Mouse (Mus musculus): ENCODE data around the gene Hist1h2ad. TPM values are rescaled to one million over a fixed set of nuclear protein-coding genes. Genes with fewer than 3 reads are reported as not detected.
"Not testable (repeated sequence)": the region's sequence is repeated elsewhere in the genome, so short reads cannot be mapped to it uniquely, and the experiment has no call there.

The Hist1h2ad gene
- polyA plus RNA-seq, 1 experiment from 2014 or later, result 2.1 TPM

DNA sequence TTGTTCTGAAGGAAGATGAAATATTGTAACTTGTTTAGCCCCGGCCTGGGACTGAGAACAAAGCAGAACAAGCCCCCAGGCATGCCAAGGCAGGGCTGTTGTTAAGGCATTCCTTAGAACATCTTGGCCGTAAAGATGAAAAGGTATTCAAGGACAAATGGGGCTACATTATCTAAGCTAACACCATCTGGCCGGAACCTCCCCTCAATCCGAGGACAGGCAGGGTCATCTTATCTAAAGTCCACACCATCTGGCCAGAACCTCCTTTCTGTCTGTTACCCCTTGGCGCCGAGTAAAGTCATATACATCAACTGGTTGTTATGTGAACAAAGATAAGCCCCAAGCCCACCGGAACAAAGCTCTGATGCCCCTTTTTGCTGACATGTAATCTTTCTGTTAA, 17.7 kb downstream of the Hist1h2ad start:
- 79% methylated on average over 7 of the region's 7 CpGs for WGBS
- H3K4me1 ChIP-seq (ENCODE audit: control insufficient read depth, insufficient read depth, low read length); H3K9me3 ChIP-seq (replicated peaks; ENCODE audit: control insufficient read depth, low read length); H3K36me3 ChIP-seq (replicated peaks; ENCODE audit: control insufficient read depth, insufficient read depth, low read depth, low read length); DNase-seq (ENCODE audit: low spot score); H3K27ac ChIP-seq (replicated peaks; ENCODE audit: low read depth, low read length); H3K27me3 ChIP-seq (ENCODE audit: control insufficient read depth, insufficient read depth, low read length); H3K9ac ChIP-seq (replicated peaks; ENCODE audit: low read length); H3K4me2 ChIP-seq (ENCODE audit: low read depth, low read length); ATAC-seq (replicated peaks; ENCODE audit: insufficient number of reproducible peaks, low FRiP score, low TSS enrichment, low read depth); H3K4me3 ChIP-seq (ENCODE audit: low read depth, low read length): not testable (repeated sequence)

DNA sequence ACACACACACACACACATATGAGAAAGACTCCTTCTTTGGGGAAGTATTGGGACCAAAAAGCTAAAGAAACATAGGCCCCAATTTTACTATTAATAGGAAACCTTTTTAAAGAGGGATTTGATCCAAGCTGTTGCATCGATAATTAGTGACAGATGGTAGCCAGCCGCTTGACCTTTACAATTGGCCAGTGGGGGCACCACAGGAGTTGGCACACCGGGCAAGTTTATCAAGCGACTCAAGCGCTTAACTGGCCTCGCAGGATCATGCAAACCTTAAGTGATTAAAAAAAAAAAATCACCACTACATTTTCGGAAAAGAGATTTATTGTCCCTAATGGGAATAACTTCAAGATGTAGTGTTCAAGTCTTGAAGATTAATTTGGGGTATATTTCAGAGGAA, 18.4 kb downstream of the Hist1h2ad start:
- no peak for ATAC-seq (replicated peaks; ENCODE audit: insufficient number of reproducible peaks, low FRiP score, low TSS enrichment, low read depth)
- no peak overlapping the region for H3K4me2 ChIP-seq (ENCODE audit: low read depth, low read length)
- H3K27me3 ChIP-seq (ENCODE audit: control insufficient read depth, insufficient read depth, low read length), result no peaks in the 10 kb centered on the region
- H3K27ac ChIP-seq (replicated peaks; ENCODE audit: low read depth, low read length), result no peak overlapping the region
- no peak overlapping the region for H3K4me3 ChIP-seq (ENCODE audit: low read depth, low read length)
- WGBS, result 72% methylated on average over 7 of the region's 7 CpGs
- H3K36me3 ChIP-seq (replicated peaks; ENCODE audit: control insufficient read depth, insufficient read depth, low read depth, low read length), result no peaks in the 10 kb centered on the region
- H3K9ac ChIP-seq (replicated peaks; ENCODE audit: low read length), result no peak overlapping the region
- no peaks in the 10 kb centered on the region for H3K9me3 ChIP-seq (replicated peaks; ENCODE audit: control insufficient read depth, low read length)
- peak; percentile 15 for DNase-seq (ENCODE audit: low spot score)
- H3K4me1 ChIP-seq (ENCODE audit: control insufficient read depth, insufficient read depth, low read length), result no peaks in the 10 kb centered on the region

DNA sequence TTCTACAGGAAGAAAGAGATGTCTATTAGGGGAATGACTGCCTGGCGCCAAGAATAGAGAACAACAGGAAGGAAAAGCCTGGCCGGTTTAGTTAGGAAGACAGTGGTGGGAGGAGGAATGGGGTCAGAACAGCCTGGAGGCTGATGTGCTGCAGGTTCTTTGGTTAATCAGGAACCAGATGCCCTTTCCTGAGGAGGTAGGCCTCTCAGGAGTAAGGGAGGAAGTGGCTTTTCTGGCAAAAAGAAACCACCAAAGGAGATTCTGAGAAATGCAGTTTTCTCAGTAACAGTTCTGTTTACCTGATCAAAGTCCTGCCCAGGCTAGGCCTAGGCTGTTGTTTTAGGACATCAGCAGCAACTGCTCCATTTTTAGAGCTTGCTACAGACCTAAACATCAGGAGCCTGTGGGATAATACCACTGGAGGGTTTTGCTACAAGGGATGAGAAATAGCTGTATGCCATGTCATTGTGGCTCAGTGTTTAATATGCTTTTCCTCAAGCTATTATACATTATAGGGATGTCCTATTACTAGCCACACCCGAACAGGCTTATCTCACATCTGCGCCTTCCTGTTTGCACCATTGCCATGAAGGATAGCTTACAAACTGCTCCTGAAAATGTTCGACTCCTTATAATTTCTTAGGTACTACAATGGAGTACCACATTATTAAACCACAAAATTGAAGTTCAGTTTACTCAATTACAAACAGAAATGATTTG, 19.0 kb downstream of the Hist1h2ad start:
- 63% methylated on average over 5 of the region's 5 CpGs for WGBS
- H3K27me3 ChIP-seq (ENCODE audit: control insufficient read depth, insufficient read depth, low read length), result no peaks in the 10 kb centered on the region
- no peaks in the 10 kb centered on the region for H3K9me3 ChIP-seq (replicated peaks; ENCODE audit: control insufficient read depth, low read length)
- no peaks in the 10 kb centered on the region for H3K4me1 ChIP-seq (ENCODE audit: control insufficient read depth, insufficient read depth, low read length)
- no peak overlapping the region for H3K9ac ChIP-seq (replicated peaks; ENCODE audit: low read length)
- peak; percentile 12 for DNase-seq (ENCODE audit: low spot score)
- H3K4me2 ChIP-seq (ENCODE audit: low read depth, low read length), result no peak overlapping the region
- 0 out of 2 replicates have a peak overlapping the region, but pooled peaks have one; percentile 16 for H3K27ac ChIP-seq (replicated peaks; ENCODE audit: low read depth, low read length)
- no peak for ATAC-seq (replicated peaks; ENCODE audit: insufficient number of reproducible peaks, low FRiP score, low TSS enrichment, low read depth)
- H3K4me3 ChIP-seq (ENCODE audit: low read depth, low read length), result no peak overlapping the region
- no peaks in the 10 kb centered on the region for H3K36me3 ChIP-seq (replicated peaks; ENCODE audit: control insufficient read depth, insufficient read depth, low read depth, low read length)

DNA sequence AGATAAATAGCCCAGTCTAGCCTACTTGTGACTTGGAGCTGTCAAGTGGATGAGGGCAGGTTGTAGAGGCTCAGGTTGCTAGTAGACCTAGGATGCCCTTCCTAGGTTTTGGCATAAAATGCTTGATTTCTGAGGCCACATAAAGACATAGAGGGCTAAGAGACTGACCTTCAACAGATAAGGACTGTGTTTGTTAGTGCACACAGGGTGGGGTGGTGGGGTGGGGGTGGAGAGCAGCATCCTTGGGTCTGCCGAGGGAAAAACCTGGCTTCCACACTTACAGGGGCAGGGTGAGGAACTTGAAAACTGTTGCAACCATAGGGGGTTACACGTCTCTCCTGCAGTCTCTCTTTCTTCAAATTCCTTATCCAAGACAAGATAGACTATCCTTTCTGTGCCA, 21.0 kb downstream of the Hist1h2ad start:
- Histone ChIP-seq H3K4me3 (ENCODE audit: low read depth, low read length) (no peak overlapping the region), H3K9me3 (replicated peaks; ENCODE audit: control insufficient read depth, low read length) (no peaks in the 10 kb centered on the region), H3K9ac (replicated peaks; ENCODE audit: low read length) (no peak overlapping the region), H3K4me2 (ENCODE audit: low read depth, low read length) (no peak overlapping the region), H3K4me1 (ENCODE audit: control insufficient read depth, insufficient read depth, low read length) (no peaks in the 10 kb centered on the region), H3K27me3 (ENCODE audit: control insufficient read depth, insufficient read depth, low read length) (no peaks in the 10 kb centered on the region), H3K36me3 (replicated peaks; ENCODE audit: control insufficient read depth, insufficient read depth, low read depth, low read length) (no peaks in the 10 kb centered on the region), H3K27ac (replicated peaks; ENCODE audit: low read depth, low read length) (no peak overlapping the region)
- DNase-seq (ENCODE audit: low spot score) (no peak), ATAC-seq (replicated peaks; ENCODE audit: insufficient number of reproducible peaks, low FRiP score, low TSS enrichment, low read depth) (no peak)
- WGBS, result 75% methylated on average over 2 of the region's 2 CpGs

DNA sequence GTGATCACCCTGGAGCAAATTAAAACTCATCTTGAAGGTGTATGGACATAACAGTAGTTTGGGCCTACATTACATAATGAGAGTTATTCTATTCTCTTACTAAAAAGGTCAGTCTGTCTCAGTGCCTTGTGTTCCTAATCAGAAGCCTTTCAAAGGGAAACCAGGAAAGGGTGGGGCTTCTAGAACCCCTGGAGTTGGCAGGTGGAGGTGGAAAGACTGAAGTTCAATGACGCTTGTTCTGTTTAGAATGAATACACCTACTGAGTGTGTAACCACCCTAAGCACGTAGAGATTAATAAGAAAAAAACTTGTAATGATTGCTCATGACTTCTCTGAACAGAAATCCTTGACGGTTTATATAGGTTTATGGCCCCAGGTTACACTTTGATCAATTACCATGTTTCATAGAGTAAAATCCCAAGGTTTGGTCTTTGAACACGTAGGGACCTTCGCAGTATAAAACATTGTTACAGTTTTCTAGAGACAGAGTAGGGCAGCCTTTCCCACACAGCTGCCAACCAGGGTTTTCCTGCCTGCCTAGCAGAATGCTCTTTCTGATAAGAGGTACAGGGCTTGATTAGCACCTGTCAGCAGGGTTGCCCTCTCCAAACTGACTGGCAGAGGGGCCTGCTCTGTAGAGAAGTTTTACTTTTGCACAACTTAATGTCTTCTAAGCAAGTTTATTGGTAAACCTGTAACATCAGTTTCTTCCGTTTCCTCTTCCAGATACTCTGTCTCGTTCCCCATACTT, 21.6 kb downstream of the Hist1h2ad start:
- Histone ChIP-seq H3K36me3 (replicated peaks; ENCODE audit: control insufficient read depth, insufficient read depth, low read depth, low read length) (no peaks in the 10 kb centered on the region), H3K27me3 (ENCODE audit: control insufficient read depth, insufficient read depth, low read length) (no peaks in the 10 kb centered on the region), H3K9ac (replicated peaks; ENCODE audit: low read length) (no peak overlapping the region), H3K4me3 (ENCODE audit: low read depth, low read length) (no peak overlapping the region), H3K9me3 (replicated peaks; ENCODE audit: control insufficient read depth, low read length) (no peaks in the 10 kb centered on the region), H3K27ac (replicated peaks; ENCODE audit: low read depth, low read length) (no peak overlapping the region), H3K4me1 (ENCODE audit: control insufficient read depth, insufficient read depth, low read length) (no peaks in the 10 kb centered on the region), H3K4me2 (ENCODE audit: low read depth, low read length) (no peak overlapping the region)
- 81% methylated on average over 7 of the region's 7 CpGs for WGBS
- no peak for ATAC-seq (replicated peaks; ENCODE audit: insufficient number of reproducible peaks, low FRiP score, low TSS enrichment, low read depth)
- DNase-seq (ENCODE audit: low spot score), result no peak

DNA sequence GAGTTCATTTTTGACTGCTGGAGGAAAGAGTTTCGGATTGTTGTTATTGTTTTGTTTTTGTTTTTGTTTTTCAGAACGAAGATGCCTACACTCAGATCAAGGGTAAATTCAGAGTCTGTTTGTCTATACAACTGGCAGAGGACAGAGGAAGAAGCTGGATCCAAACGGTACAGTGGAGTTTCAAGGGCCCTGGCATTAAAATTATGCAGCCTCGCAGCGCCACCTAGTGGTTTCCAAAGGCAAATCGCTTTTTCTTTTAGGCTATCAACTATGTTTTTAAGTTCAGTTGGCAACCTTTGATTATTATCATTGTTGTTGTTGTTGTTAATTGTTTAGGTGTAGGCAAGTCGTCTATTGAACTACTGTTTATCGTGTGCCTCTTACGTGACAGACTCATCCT, 23.8 kb downstream of the Hist1h2ad start:
- H3K4me2 ChIP-seq (ENCODE audit: low read depth, low read length), result no peak overlapping the region
- no peak overlapping the region for H3K27ac ChIP-seq (replicated peaks; ENCODE audit: low read depth, low read length)
- no peaks in the 10 kb centered on the region for H3K4me1 ChIP-seq (ENCODE audit: control insufficient read depth, insufficient read depth, low read length)
- H3K4me3 ChIP-seq (ENCODE audit: low read depth, low read length), result no peak overlapping the region
- no peak overlapping the region for H3K9ac ChIP-seq (replicated peaks; ENCODE audit: low read length)
- H3K27me3 ChIP-seq (ENCODE audit: control insufficient read depth, insufficient read depth, low read length), result no peaks in the 10 kb centered on the region
- ATAC-seq (replicated peaks; ENCODE audit: insufficient number of reproducible peaks, low FRiP score, low TSS enrichment, low read depth), result no peak
- 6% methylated on average over 9 of the region's 9 CpGs for WGBS
- H3K36me3 ChIP-seq (replicated peaks; ENCODE audit: control insufficient read depth, insufficient read depth, low read depth, low read length), result no peaks in the 10 kb centered on the region
- DNase-seq (ENCODE audit: low spot score), result peak; percentile 84
- no peaks in the 10 kb centered on the region for H3K9me3 ChIP-seq (replicated peaks; ENCODE audit: control insufficient read depth, low read length)

DNA sequence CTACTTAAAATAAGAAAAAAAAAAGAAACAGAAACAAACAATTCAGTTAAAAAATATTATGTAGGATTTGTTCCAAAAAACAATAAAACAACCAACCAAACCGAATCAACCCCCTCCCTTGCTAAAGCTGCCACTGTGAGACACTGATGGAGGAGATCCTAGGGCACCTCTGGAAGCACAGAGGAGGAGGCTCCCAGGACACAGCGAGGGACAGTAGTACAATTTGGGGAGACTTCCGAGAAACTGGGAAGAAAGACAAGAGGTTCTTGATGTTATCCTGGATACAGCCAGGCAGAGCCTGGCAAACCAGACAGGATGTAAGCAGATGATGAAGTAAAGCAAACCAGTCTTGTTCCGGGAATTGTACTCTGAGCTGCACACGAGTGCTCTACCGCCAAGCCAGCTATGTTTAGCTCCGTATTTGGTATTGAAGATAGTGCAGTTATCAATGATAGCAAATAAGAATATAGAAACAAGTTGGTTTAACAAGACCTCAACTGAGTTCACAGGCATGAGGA, 29.1 kb downstream of the Hist1h2ad start:
- Histone ChIP-seq H3K4me1 (ENCODE audit: control insufficient read depth, insufficient read depth, low read length) (no peaks in the 10 kb centered on the region), H3K27ac (replicated peaks; ENCODE audit: low read depth, low read length) (no peak overlapping the region), H3K9ac (replicated peaks; ENCODE audit: low read length) (no peak overlapping the region), H3K36me3 (replicated peaks; ENCODE audit: control insufficient read depth, insufficient read depth, low read depth, low read length) (no peaks in the 10 kb centered on the region), H3K4me3 (ENCODE audit: low read depth, low read length) (no peak overlapping the region), H3K27me3 (ENCODE audit: control insufficient read depth, insufficient read depth, low read length) (no peaks in the 10 kb centered on the region), H3K9me3 (replicated peaks; ENCODE audit: control insufficient read depth, low read length) (no peaks in the 10 kb centered on the region), H3K4me2 (ENCODE audit: low read depth, low read length) (no peak overlapping the region)
- no peak for DNase-seq (ENCODE audit: low spot score)
- ATAC-seq (replicated peaks; ENCODE audit: insufficient number of reproducible peaks, low FRiP score, low TSS enrichment, low read depth), result no peak
- 83% methylated on average over 7 of the region's 7 CpGs for WGBS

DNA sequence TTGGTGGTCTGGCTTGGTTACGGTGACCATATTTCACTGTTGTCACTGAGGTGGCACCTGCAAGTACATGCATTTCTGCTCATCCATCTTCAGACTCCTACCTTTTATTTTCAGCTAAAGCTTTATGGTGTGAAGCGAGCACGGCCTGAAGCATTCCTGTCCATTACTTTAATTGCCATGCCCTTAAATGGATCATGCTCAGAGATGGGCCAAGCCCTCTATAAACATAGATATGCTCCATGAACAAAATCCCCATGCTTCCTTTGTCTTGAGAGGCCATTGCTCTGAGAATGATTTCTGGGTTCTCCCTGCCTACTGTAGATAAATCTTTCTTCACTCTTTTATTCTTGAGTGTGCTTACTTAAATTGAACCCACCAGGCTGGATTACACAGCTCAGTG, 30.3 kb downstream of the Hist1h2ad start:
- H3K36me3 ChIP-seq (replicated peaks; ENCODE audit: control insufficient read depth, insufficient read depth, low read depth, low read length), result no peaks in the 10 kb centered on the region
- DNase-seq (ENCODE audit: low spot score), result no peak
- WGBS, result 89% methylated on average over 3 of the region's 3 CpGs
- no peak overlapping the region for H3K4me3 ChIP-seq (ENCODE audit: low read depth, low read length)
- H3K9me3 ChIP-seq (replicated peaks; ENCODE audit: control insufficient read depth, low read length), result no peaks in the 10 kb centered on the region
- no peaks in the 10 kb centered on the region for H3K27me3 ChIP-seq (ENCODE audit: control insufficient read depth, insufficient read depth, low read length)
- no peak for ATAC-seq (replicated peaks; ENCODE audit: insufficient number of reproducible peaks, low FRiP score, low TSS enrichment, low read depth)
- no peak overlapping the region for H3K4me2 ChIP-seq (ENCODE audit: low read depth, low read length)
- H3K4me1 ChIP-seq (ENCODE audit: control insufficient read depth, insufficient read depth, low read length), result no peaks in the 10 kb centered on the region
- H3K9ac ChIP-seq (replicated peaks; ENCODE audit: low read length), result no peak overlapping the region
- H3K27ac ChIP-seq (replicated peaks; ENCODE audit: low read depth, low read length), result no peak overlapping the region

Data from embryonic facial prominence, embryonic 11.5 days (tissue).